Mouse (Mus musculus): ENCODE measurements around the gene C2cd4d.

- TF ChIP-seq GATA1 (IDR thresholded peaks at IDR 0.05; ENCODE audit: borderline replicate concordance, low read length) (no peak), FLI1 (IDR thresholded peaks at IDR 0.05; ENCODE audit: low read length) (no peak)
Observed at GRCm38 (mm10) chr3:94405561-94405960, 43.3 kb downstream of the C2cd4d start.
